8 mouse cellular contexts compared by ENCODE assay signal in genomic region chr6:129451411-129452039, GRCm38 (mm10). TPM values are rescaled to one million over a fixed set of nuclear protein-coding genes. Genes with fewer than 3 reads are reported as not detected.
A peak's percentile ranks its signal among the peaks of the same experiment; 100 is the strongest.
DNase-seq lines count a peak whose midpoint lies in the region; ATAC-seq and TF ChIP-seq lines count a peak whose summit lies in the region.

Clec1a (minus strand) TSS chr6:129452000.

- H3K36me3 ChIP-seq in hindbrain, postnatal 0 days (ENCODE audit: insufficient read depth, low read length) = no peaks in the 10 kb centered on the region
- no peaks in the 10 kb centered on the region for H3K36me3 ChIP-seq in hindbrain, embryonic 13.5 days
- H3K36me3 ChIP-seq in embryonic facial prominence, embryonic 14.5 days (ENCODE audit: control insufficient read depth, insufficient read depth, low read length) = no peaks in the 10 kb centered on the region

- H3K4me1 ChIP-seq in hindbrain, postnatal 0 days (ENCODE audit: insufficient read depth, low read length) = no peaks in the 10 kb centered on the region
- H3K4me1 ChIP-seq in hindbrain, embryonic 13.5 days (replicated peaks) = 0 out of 2 replicates have a peak, but pooled peaks cover 4% of the 10 kb centered on the region
- no peaks in the 10 kb centered on the region for H3K4me1 ChIP-seq in embryonic facial prominence, embryonic 14.5 days (ENCODE audit: control insufficient read depth, insufficient read depth, low read length)

- WGBS in hindbrain, postnatal 0 days = 37% methylated on average over 13 of the region's 13 CpGs
- 64% methylated on average over 13 of the region's 13 CpGs for WGBS in hindbrain, embryonic 13.5 days
- WGBS in embryonic facial prominence, embryonic 14.5 days = 45% methylated on average over 13 of the region's 13 CpGs

- no peak within 1 kb of the TSS for H3K4me3 ChIP-seq in hindbrain, postnatal 0 days (ENCODE audit: low read length)
- H3K4me3 ChIP-seq in hindbrain, embryonic 13.5 days = no peak within 1 kb of the TSS
- no peak within 1 kb of the TSS for H3K4me3 ChIP-seq in embryonic facial prominence, embryonic 14.5 days (ENCODE audit: low read depth, low read length)

- H3K27me3 ChIP-seq in hindbrain, postnatal 0 days (ENCODE audit: insufficient read depth, low read length) = no peaks in the 10 kb centered on the region
- H3K27me3 ChIP-seq in hindbrain, embryonic 13.5 days = no peaks in the 10 kb centered on the region
- no peaks in the 10 kb centered on the region for H3K27me3 ChIP-seq in embryonic facial prominence, embryonic 14.5 days (replicated peaks; ENCODE audit: control insufficient read depth, insufficient read depth, low read length)

- peak; percentile 40 for DNase-seq in hindbrain, postnatal 0 days (ENCODE audit: low spot score)
- peak; percentile 7 for DNase-seq in ZHBTc4 (ENCODE audit: low read depth, low spot score)
- DNase-seq in embryonic facial prominence, embryonic 14.5 days (ENCODE audit: low spot score) = peak; percentile 51
- peak; percentile 73 for DNase-seq in lung, postnatal 10 days
- no peak for DNase-seq in spleen, adult 12 weeks (ENCODE audit: low spot score)
- no peak for DNase-seq in thymus, postnatal 36 days

- H3K9me3 ChIP-seq in hindbrain, postnatal 0 days (ENCODE audit: low read length) = no peaks in the 10 kb centered on the region
- H3K9me3 ChIP-seq in hindbrain, embryonic 13.5 days = no peaks in the 10 kb centered on the region
- H3K9me3 ChIP-seq in embryonic facial prominence, embryonic 14.5 days (ENCODE audit: control insufficient read depth, low read length) = no peaks in the 10 kb centered on the region

- H3K27ac ChIP-seq in hindbrain, postnatal 0 days = peak within 1 kb of the TSS; percentile 36; the same call in 1 of the 2 replicates
- H3K27ac ChIP-seq in hindbrain, embryonic 13.5 days = no peak within 1 kb of the TSS
- no peak within 1 kb of the TSS for H3K27ac ChIP-seq in embryonic facial prominence, embryonic 14.5 days (replicated peaks; ENCODE audit: low read depth, low read length)

- peak; percentile 70; the same call in 1 of the 2 replicates for ATAC-seq in hindbrain, postnatal 0 days
- ATAC-seq in hindbrain, embryonic 13.5 days (ENCODE audit: low FRiP score) = no peak
- no peak for ATAC-seq in embryonic facial prominence, embryonic 14.5 days (ENCODE audit: low read depth)
- ATAC-seq in hematopoietic stem cell, adult 5-6 weeks (replicated peaks in 1 of 2; ENCODE audit: insufficient read depth in 1 of 2, low FRiP score in 2 of 2, low TSS enrichment in 1 of 2, low read depth in 1 of 2, poor library complexity in 2 of 2, severe bottlenecking in 2 of 2) = peak; percentile 67 to 76

- no peak for TF ChIP-seq CTCF in hindbrain, postnatal 0 days (IDR thresholded peaks at IDR 0.05; ENCODE audit: low read depth)

- peak within 1 kb of the TSS; percentile 4; the same call in 1 of the 2 replicates for H3K9ac ChIP-seq in hindbrain, postnatal 0 days (replicated peaks; ENCODE audit: low read length)
- H3K9ac ChIP-seq in hindbrain, embryonic 13.5 days = no peak within 1 kb of the TSS
- no peak within 1 kb of the TSS for H3K9ac ChIP-seq in embryonic facial prominence, embryonic 14.5 days (ENCODE audit: low read depth, low read length)

- peak within 1 kb of the TSS; percentile 29; the same call in 1 of the 2 replicates for H3K4me2 ChIP-seq in hindbrain, postnatal 0 days (ENCODE audit: low read depth, low read length)
- H3K4me2 ChIP-seq in hindbrain, embryonic 13.5 days = no peak within 1 kb of the TSS
- peak within 1 kb of the TSS; percentile 12; the same call in 1 of the 2 replicates for H3K4me2 ChIP-seq in embryonic facial prominence, embryonic 14.5 days (ENCODE audit: low read depth, low read length)

RNA-seq across cellular contexts. Expression of gene Clec1a, which starts in this region (rescaled TPM):
- total RNA-seq in hindbrain, postnatal 0 days (2014; rRNA removed) = 0.86 and 5.2 TPM in 2 replicates
- 2.4 and 3.4 TPM in 2 replicates for polyA plus RNA-seq in hindbrain, postnatal 0 days (2015; fragmentation: Nextera tagmentation; extraction: Ambion mirVana)
- polyA plus RNA-seq in hindbrain, embryonic 13.5 days (2015; fragmentation: Nextera tagmentation; extraction: Ambion mirVana) = 1.3 and 1.9 TPM in 2 replicates
- 2.7 and 4.3 TPM in 2 replicates for polyA plus RNA-seq in embryonic facial prominence, embryonic 14.5 days (2014; fragmentation: Nextera tagmentation; extraction: Ambion mirVana)
- 9.8 and 12.4 TPM in 2 replicates for total RNA-seq in hematopoietic stem cell, adult 5-6 weeks (2017)

Comparison
In these comparisons a context has a peak if more than half of its experiments do, and no peak if none do; other contexts are left out.
1. ATAC-seq: peak in hindbrain, postnatal 0 days (single experiment) and hematopoietic stem cell, adult 5-6 weeks (2 of 2); none in hindbrain, embryonic 13.5 days (single experiment) and embryonic facial prominence, embryonic 14.5 days (single experiment).
2. DNase-seq: peak in hindbrain, postnatal 0 days (single experiment), ZHBTc4 (single experiment), embryonic facial prominence, embryonic 14.5 days (single experiment) and lung, postnatal 10 days (single experiment); none in spleen, adult 12 weeks (single experiment) and thymus, postnatal 36 days (0 of 2).